Mouse (Mus musculus): Measurements from ENCODE around the gene Cacng2. TPM values are rescaled to one million over a fixed set of nuclear protein-coding genes. Genes with fewer than 3 reads are reported as not detected.

Cacng2 gene
- polyA plus RNA-seq, 1 experiment from 2014 or later, result 0.03 TPM

- H3K4me2 ChIP-seq, result no peak overlapping the region
- no peak for ATAC-seq (replicated peaks; ENCODE audit: low FRiP score)
- H3K4me3 ChIP-seq (replicated peaks), result no peak overlapping the region
- no peak overlapping the region for H3K9ac ChIP-seq
- WGBS, result 16% methylated on average over 3 of the region's 3 CpGs
- H3K4me1 ChIP-seq, result no peaks in the 10 kb centered on the region
- H3K27me3 ChIP-seq, result peaks cover 13% of the 10 kb centered on the region; the same call in 1 of the 2 replicates
- no peaks in the 10 kb centered on the region for H3K9me3 ChIP-seq (replicated peaks)
- H3K36me3 ChIP-seq, result no peaks in the 10 kb centered on the region
- H3K27ac ChIP-seq, result no peak overlapping the region
Observed at GRCm38 (mm10) chr15:77983391-77983790, 136.4 kb downstream of the Cacng2 start.

GRCm38 (mm10) chr15:77982195-77982939 is 137.5 kb downstream of the Cacng2 start:
- WGBS, result 26% methylated on average over 18 of the region's 18 CpGs
- Histone ChIP-seq H3K36me3 (no peaks in the 10 kb centered on the region), H3K4me3 (replicated peaks) (no peak overlapping the region), H3K4me1 (no peaks in the 10 kb centered on the region), H3K27ac (no peak overlapping the region), H3K9me3 (replicated peaks) (no peaks in the 10 kb centered on the region), H3K27me3 (peaks cover 13% of the 10 kb centered on the region; the same call in 1 of the 2 replicates), H3K9ac (no peak overlapping the region), H3K4me2 (no peak overlapping the region)
- ATAC-seq (replicated peaks; ENCODE audit: low FRiP score), result no peak

- no peak for ATAC-seq (replicated peaks; ENCODE audit: low FRiP score)
- no peak overlapping the region for H3K27ac ChIP-seq
- no peaks in the 10 kb centered on the region for H3K4me1 ChIP-seq
- H3K4me2 ChIP-seq, result no peak overlapping the region
- peaks cover 13% of the 10 kb centered on the region; the same call in 1 of the 2 replicates for H3K27me3 ChIP-seq
- WGBS, result 77% methylated on average over 5 of the region's 5 CpGs
- H3K9ac ChIP-seq, result no peak overlapping the region
- no peaks in the 10 kb centered on the region for H3K9me3 ChIP-seq (replicated peaks)
- no peaks in the 10 kb centered on the region for H3K36me3 ChIP-seq
- H3K4me3 ChIP-seq (replicated peaks), result no peak overlapping the region
Observed at GRCm38 (mm10) chr15:77981181-77981680, 138.6 kb downstream of the Cacng2 start.

- H3K4me2 ChIP-seq, result no peak overlapping the region
- H3K27ac ChIP-seq, result no peak overlapping the region
- H3K9ac ChIP-seq, result no peak overlapping the region
- H3K27me3 ChIP-seq, result peaks cover 13% of the 10 kb centered on the region; the same call in 1 of the 2 replicates
- WGBS, result 86% methylated on average over 10 of the region's 10 CpGs
- no peaks in the 10 kb centered on the region for H3K36me3 ChIP-seq
- no peaks in the 10 kb centered on the region for H3K4me1 ChIP-seq
- no peaks in the 10 kb centered on the region for H3K9me3 ChIP-seq (replicated peaks)
- no peak for ATAC-seq (replicated peaks; ENCODE audit: low FRiP score)
- no peak overlapping the region for H3K4me3 ChIP-seq (replicated peaks)
Observed at GRCm38 (mm10) chr15:77979427-77979865, 140.4 kb downstream of the Cacng2 start.

- H3K36me3 ChIP-seq, result no peaks in the 10 kb centered on the region
- ATAC-seq (replicated peaks; ENCODE audit: low FRiP score), result no peak
- H3K27ac ChIP-seq, result no peak overlapping the region
- 69% methylated on average over 3 of the region's 3 CpGs for WGBS
- H3K9me3 ChIP-seq (replicated peaks), result no peaks in the 10 kb centered on the region
- no peak overlapping the region for H3K4me3 ChIP-seq (replicated peaks)
- H3K9ac ChIP-seq, result no peak overlapping the region
- no peak overlapping the region for H3K4me2 ChIP-seq
- H3K27me3 ChIP-seq, result peaks cover 11% of the 10 kb centered on the region; the same call in 1 of the 2 replicates
- no peaks in the 10 kb centered on the region for H3K4me1 ChIP-seq
Observed at GRCm38 (mm10) chr15:77977663-77978062, 142.2 kb downstream of the Cacng2 start.

GRCm38 (mm10) chr15:77974165-77974841 is 145.5 kb downstream of the Cacng2 start:
- ATAC-seq (replicated peaks; ENCODE audit: low FRiP score), result no peak
- H3K4me3 ChIP-seq (replicated peaks), result no peak overlapping the region
- no peak overlapping the region for H3K4me2 ChIP-seq
- H3K36me3 ChIP-seq, result no peaks in the 10 kb centered on the region
- no peak overlapping the region for H3K9ac ChIP-seq
- 75% methylated on average over 6 of the region's 6 CpGs for WGBS
- peaks cover 5% of the 10 kb centered on the region; the same call in 1 of the 2 replicates for H3K27me3 ChIP-seq
- H3K27ac ChIP-seq, result no peak overlapping the region
- no peaks in the 10 kb centered on the region for H3K9me3 ChIP-seq (replicated peaks)
- peaks cover 13% of the 10 kb centered on the region for H3K4me1 ChIP-seq

- ATAC-seq (replicated peaks; ENCODE audit: low FRiP score), result peak; percentile 90
- H3K27me3 ChIP-seq, result 0 out of 2 replicates have a peak, but pooled peaks cover 3% of the 10 kb centered on the region
- under 1% methylated on average over 72 of the region's 72 CpGs for WGBS
Observed at GRCm38 (mm10) chr15:77970470-77971292, 149.1 kb downstream of the Cacng2 start, which contains the start of gene Eif3d. TSS of gene Eif3d (minus strand) at chr15:77970813.

GRCm38 (mm10) chr15:77969940-77970469 is 149.8 kb downstream of the Cacng2 start:
- WGBS, result 2% methylated on average over 15 of the region's 15 CpGs
- Histone ChIP-seq H3K9me3 (replicated peaks) (no peaks in the 10 kb centered on the region), H3K27ac (peak overlapping the region; percentile 99), H3K4me2 (peak overlapping the region; percentile 86), H3K27me3 (0 out of 2 replicates have a peak, but pooled peaks cover 3% of the 10 kb centered on the region), H3K4me1 (peaks cover 19% of the 10 kb centered on the region), H3K4me3 (replicated peaks) (peak overlapping the region; percentile 89), H3K36me3 (peaks cover 37% of the 10 kb centered on the region), H3K9ac (peak overlapping the region; percentile 89)
- no peak; the same call in 1 of the 2 replicates for ATAC-seq (replicated peaks; ENCODE audit: low FRiP score)

More at GRCm38 (mm10) chr15:77970470-77971292, 149.1 kb downstream of the Cacng2 start, which contains the start of gene Eif3d:
- Histone ChIP-seq H3K4me1 (peaks cover 19% of the 10 kb centered on the region), H3K4me2 (peak within 1 kb of the TSS; percentile 86), H3K4me3 (replicated peaks) (peak within 1 kb of the TSS; percentile 89), H3K36me3 (peaks cover 31% of the 10 kb centered on the region), H3K9ac (peak within 1 kb of the TSS; percentile 89), H3K9me3 (replicated peaks) (no peaks in the 10 kb centered on the region), H3K27ac (peak within 1 kb of the TSS; percentile 99)

- Histone ChIP-seq H3K4me3 (replicated peaks) (no peak overlapping the region), H3K27me3 (no peaks in the 10 kb centered on the region), H3K9ac (no peak overlapping the region), H3K36me3 (peaks cover 86% of the 10 kb centered on the region), H3K4me2 (no peak overlapping the region), H3K27ac (no peak overlapping the region), H3K4me1 (peaks cover 13% of the 10 kb centered on the region), H3K9me3 (replicated peaks) (no peaks in the 10 kb centered on the region)
- 79% methylated on average over 9 of the region's 9 CpGs for WGBS
- no peak for ATAC-seq (replicated peaks; ENCODE audit: low FRiP score)
Observed at GRCm38 (mm10) chr15:77965117-77965528, 154.7 kb downstream of the Cacng2 start.

GRCm38 (mm10) chr15:77962447-77962846 is 157.4 kb downstream of the Cacng2 start:
- Histone ChIP-seq H3K36me3 (peaks cover 95% of the 10 kb centered on the region), H3K4me2 (no peak overlapping the region), H3K9ac (no peak overlapping the region), H3K4me1 (peaks cover 3% of the 10 kb centered on the region), H3K4me3 (replicated peaks) (no peak overlapping the region), H3K27ac (no peak overlapping the region), H3K9me3 (replicated peaks) (no peaks in the 10 kb centered on the region), H3K27me3 (no peaks in the 10 kb centered on the region)
- 98% methylated on average over 5 of the region's 5 CpGs for WGBS
- ATAC-seq (replicated peaks; ENCODE audit: low FRiP score), result no peak

- WGBS, result 91% methylated on average over 6 of the region's 6 CpGs
- Histone ChIP-seq H3K4me3 (replicated peaks) (no peak overlapping the region), H3K9me3 (replicated peaks) (no peaks in the 10 kb centered on the region), H3K27ac (no peak overlapping the region), H3K4me2 (no peak overlapping the region), H3K4me1 (peaks cover 21% of the 10 kb centered on the region), H3K27me3 (peaks cover 9% of the 10 kb centered on the region), H3K36me3 (peaks cover 78% of the 10 kb centered on the region), H3K9ac (no peak overlapping the region)
- ATAC-seq (replicated peaks; ENCODE audit: low FRiP score), result no peak
Observed at GRCm38 (mm10) chr15:77960693-77961092, 159.1 kb downstream of the Cacng2 start.
